Mouse (Mus musculus) embryonic stem cell, embryonic (primary cell): ENCODE results near the gene Grap.

Experiments
- CTCF ChIA-PET, 4 experiments: fragments of 300-600 bp in 2 of 4; fragments of 350-600 bp in 2 of 4; sonication (Branson Sonifier 250); formaldehyde crosslinking; loops; one replicate each; lab custom pipeline; 2022; ENCODE audit warnings: inconsistent platforms in 2 of 4; lab: Charles Lee
- POLR2A ChIA-PET, 4 experiments: fragments of 300-600 bp in 2 of 4; fragments of 350-600 bp in 2 of 4; sonication (Branson Sonifier 250); formaldehyde crosslinking; loops; one replicate each; lab custom pipeline; 2022; ENCODE audit warnings: antibody characterized with exemption in 4 of 4, inconsistent platforms in 1 of 4; lab: Charles Lee

Gene Grap

GRCm38 (mm10) chr11:61679091-61679866 lies 26.2 kb downstream of the Grap start:
- CTCF ChIA-PET = interaction anchor here in 1 of 4 experiments (1.3 kb wide), 1 partner anchor 35 kb away, joined by 4 read pairs; no protein-coding TSS in a partner anchor
- POLR2A ChIA-PET = interaction anchor here in 1 of 4 experiments (0.8 kb wide), 1 partner anchor 30 kb away, joined by 4 read pairs; no protein-coding TSS in a partner anchor

GRCm38 (mm10) chr11:61683907-61684731 lies 31.1 kb downstream of the Grap start, which contains the start of gene Fam83g:
Gene Fam83g, plus strand, starts transcription at chr11:61684091.
- POLR2A ChIA-PET = interaction anchor here in 3 of 4 experiments (0.7 to 6.9 kb wide), 40 partner anchors 8 to 867 kb away, joined by 3 to 104 read pairs (median 4); partner anchors contain the start of genes Prpsap2 (in 2 of the 3), Mapk7 (in 1 of the 3), Ubb (in 1 of the 3) and Ulk2 (in 1 of the 3)
- CTCF ChIA-PET = interaction anchor here in 3 of 4 experiments (0.5 to 2.5 kb wide), 12 partner anchors 9 to 189 kb away, joined by 3 to 26 read pairs (median 4); no protein-coding TSS in a partner anchor

GRCm38 (mm10) chr11:61685119-61685725 lies 32.2 kb downstream of the Grap start:
- POLR2A ChIA-PET = interaction anchor here in 3 of 4 experiments (0.5 to 6.9 kb wide), 18 partner anchors 7 to 321 kb away, joined by 3 to 104 read pairs (median 4); no protein-coding TSS in a partner anchor
- CTCF ChIA-PET = interaction anchor here in 2 of 4 experiments (0.7 to 6.4 kb wide), 4 partner anchors 11 to 29 kb away, joined by 3 to 45 read pairs (median 4); no protein-coding TSS in a partner anchor

- POLR2A ChIA-PET = interaction anchor here in 3 of 4 experiments (1.3 to 6.9 kb wide), 9 partner anchors 11 to 22 kb away, joined by 4 to 104 read pairs (median 9); no protein-coding TSS in a partner anchor
- CTCF ChIA-PET = interaction anchor here in 1 of 4 experiments (6.4 kb wide), 1 partner anchor 11 kb away, joined by 45 read pairs; no protein-coding TSS in a partner anchor
Observed at GRCm38 (mm10) chr11:61686141-61686540, 33.1 kb downstream of the Grap start.

GRCm38 (mm10) chr11:61686906-61687453 lies 33.9 kb downstream of the Grap start:
- CTCF ChIA-PET = interaction anchor here in 3 of 4 experiments (0.6 to 6.4 kb wide), 5 partner anchors 9 to 28 kb away, joined by 3 to 45 read pairs (median 5); no protein-coding TSS in a partner anchor

GRCm38 (mm10) chr11:61687595-61687994 lies 34.5 kb downstream of the Grap start:
- CTCF ChIA-PET = interaction anchor here in 3 of 4 experiments (0.6 to 6.4 kb wide), 5 partner anchors 9 to 27 kb away, joined by 3 to 45 read pairs (median 5); no protein-coding TSS in a partner anchor

More at GRCm38 (mm10) chr11:61686906-61687453, 33.9 kb downstream of the Grap start:
- POLR2A ChIA-PET = interaction anchor here in 3 of 4 experiments (0.9 to 6.9 kb wide), 10 partner anchors 9 to 191 kb away, joined by 3 to 104 read pairs (median 4); no protein-coding TSS in a partner anchor

GRCm38 (mm10) chr11:61692996-61693395 lies 39.9 kb downstream of the Grap start:
- CTCF ChIA-PET = interaction anchor here in 3 of 4 experiments (0.9 to 1.8 kb wide), 3 partner anchors 18 to 22 kb away, joined by 3 to 5 read pairs (median 5); no protein-coding TSS in a partner anchor
- POLR2A ChIA-PET = interaction anchor here in 2 of 4 experiments (1.0 to 1.9 kb wide), 3 partner anchors 9 to 199 kb away, joined by 3 to 4 read pairs (median 3); partner anchors contain the start of genes Fam83g (in 1 of the 2) and Mapk7 (in 1 of the 2)

More at GRCm38 (mm10) chr11:61687595-61687994, 34.5 kb downstream of the Grap start:
- POLR2A ChIA-PET = interaction anchor here in 3 of 4 experiments (0.9 to 6.9 kb wide), 11 partner anchors 9 to 192 kb away, joined by 3 to 104 read pairs (median 4); no protein-coding TSS in a partner anchor

GRCm38 (mm10) chr11:61698852-61699251 lies 45.8 kb downstream of the Grap start:
- CTCF ChIA-PET = interaction anchor here in 2 of 4 experiments (1.0 to 1.6 kb wide), 2 partner anchors 16 kb away, joined by 3 to 4 read pairs; no protein-coding TSS in a partner anchor

GRCm38 (mm10) chr11:61699460-61699859 lies 46.4 kb downstream of the Grap start:
- POLR2A ChIA-PET = interaction anchor here in 2 of 4 experiments (1.0 to 3.0 kb wide), 4 partner anchors 9 to 14 kb away, joined by 3 to 9 read pairs (median 4); no protein-coding TSS in a partner anchor
- CTCF ChIA-PET = interaction anchor here in 1 of 4 experiments (1.6 kb wide), 1 partner anchor 15 kb away, joined by 3 read pairs; no protein-coding TSS in a partner anchor

More at GRCm38 (mm10) chr11:61698852-61699251, 45.8 kb downstream of the Grap start:
- POLR2A ChIA-PET = interaction anchor here in 2 of 4 experiments (0.6 to 3.0 kb wide), 6 partner anchors 10 to 152 kb away, joined by 3 to 9 read pairs (median 4); no protein-coding TSS in a partner anchor

- CTCF ChIA-PET = interaction anchor here in 1 of 4 experiments (1.0 kb wide), 1 partner anchor 15 kb away, joined by 3 read pairs; no protein-coding TSS in a partner anchor
- POLR2A ChIA-PET = interaction anchor here in 2 of 4 experiments (2.4 to 3.0 kb wide), 2 partner anchors 11 to 14 kb away, joined by 6 to 9 read pairs; no protein-coding TSS in a partner anchor
Observed at GRCm38 (mm10) chr11:61699933-61700332, 46.9 kb downstream of the Grap start.

- ChIA-PET CTCF (interaction anchor here in 2 of 4 experiments (1.0 to 1.6 kb wide), 5 partner anchors 12 to 284 kb away, joined by 3 to 11 read pairs (median 3); no protein-coding TSS in a partner anchor), POLR2A (interaction anchor here in 2 of 4 experiments (1.6 kb wide), 2 partner anchors 18 kb away, joined by 5 to 7 read pairs; partner anchors contain the start of gene Fam83g (in 2 of the 2))
Observed at GRCm38 (mm10) chr11:61701696-61702095, 48.6 kb downstream of the Grap start.

GRCm38 (mm10) chr11:61702494-61702893 lies 49.4 kb downstream of the Grap start:
- ChIA-PET CTCF (interaction anchor here in 2 of 4 experiments (1.0 to 1.6 kb wide), 3 partner anchors 11 to 285 kb away, joined by 3 to 11 read pairs (median 3); no protein-coding TSS in a partner anchor), POLR2A (interaction anchor here in 2 of 4 experiments (1.6 kb wide), 2 partner anchors 19 kb away, joined by 5 to 7 read pairs; partner anchors contain the start of gene Fam83g (in 2 of the 2))

GRCm38 (mm10) chr11:61705581-61705980 lies 52.5 kb downstream of the Grap start:
- CTCF ChIA-PET = interaction anchor here (0.7 to 1.5 kb wide), 4 partner anchors 9 to 76 kb away, joined by 3 to 4 read pairs (median 3); no protein-coding TSS in a partner anchor
- POLR2A ChIA-PET = interaction anchor here in 2 of 4 experiments (0.6 to 2.6 kb wide), 3 partner anchors 20 to 1340 kb away, joined by 3 to 8 read pairs (median 5); no protein-coding TSS in a partner anchor

- ChIA-PET CTCF (interaction anchor here in 3 of 4 experiments (0.8 to 1.5 kb wide), 3 partner anchors 9 to 77 kb away, joined by 3 to 4 read pairs (median 3); no protein-coding TSS in a partner anchor), POLR2A (no interaction called here)
Observed at GRCm38 (mm10) chr11:61706232-61706631, 53.2 kb downstream of the Grap start.

- POLR2A ChIA-PET = interaction anchor here (0.5 to 1.3 kb wide), 10 partner anchors 10 to 89 kb away, joined by 3 to 5 read pairs (median 3); partner anchors contain the start of genes Fam83g (in 1 of the 4) and Prpsap2 (in 1 of the 4)
- CTCF ChIA-PET = interaction anchor here in 3 of 4 experiments (0.6 to 2.8 kb wide), 13 partner anchors 25 to 1386 kb away, joined by 3 to 13 read pairs (median 4); partner anchors contain the start of gene Fam83g (in 1 of the 3)
Observed at GRCm38 (mm10) chr11:61708928-61709327, 55.9 kb downstream of the Grap start.
